Mouse (Mus musculus) bone marrow, adult 2 months (tissue): ENCODE results near the gene Pola2. TPM values are rescaled to one million over a fixed set of nuclear protein-coding genes. Genes with fewer than 3 reads are reported as not detected.

Source experiments
- H3K27ac ChIP-seq: fragments of 200-500 bp; 2 replicates; pipeline ENCODE4 v1.5.1; 2012; ENCODE audit warnings: low read depth, mild to moderate bottlenecking, control low read depth, inconsistent platforms, low read length; ENCODE audit not compliant: control insufficient read depth, poor library complexity, insufficient read depth
- H3K4me1 ChIP-seq: fragments of 200-500 bp; 2 replicates; pipeline ENCODE4 v1.6.1; 2011; ENCODE audit warnings: low read length; ENCODE audit not compliant: control insufficient read depth, insufficient read depth
- H3K4me3 ChIP-seq: fragments of 200-500 bp; replicated peaks from 2 replicates; pipeline ENCODE3; 2011; ENCODE audit warnings: mild to moderate bottlenecking, low read depth, low read length, control low read depth; ENCODE audit not compliant: control insufficient read depth
- CTCF ChIP-seq: fragments of 200-500 bp; IDR thresholded peaks from 2 replicates; pipeline ENCODE4 v1.5.1; 2011; ENCODE audit warnings: low read length, control low read depth; ENCODE audit not compliant: control insufficient read depth, insufficient read depth
- POLR2A ChIP-seq: fragments of 200-500 bp; IDR thresholded peaks from 2 replicates; pipeline ENCODE4 v1.6.1; 2011; ENCODE audit warnings: low read depth, mild to moderate bottlenecking, control low read depth, low read length, borderline replicate concordance; ENCODE audit not compliant: control insufficient read depth
- WGBS: fragments of 180-500 bp; shearing (Covaris S2); methylation state at CpG from one replicate; pipeline ENCODE4 v1.1.7; 2018; 5-methylcytosine and 5-hydroxymethylcytosine counted together
- polyA plus RNA-seq: library from polyadenylated mRNA; stranded (reverse); fragments of >200 nt; gene quantifications from 2 replicates; pipeline ENCODE4 v1.2.4, GENCODE M21; 2011; ENCODE audit warnings: low replicate concordance; ENCODE audit not compliant: missing spikeins, insufficient read depth, insufficient read length

The Pola2 gene
- polyA plus RNA-seq, 1 experiment, result 79.8 TPM

DNA sequence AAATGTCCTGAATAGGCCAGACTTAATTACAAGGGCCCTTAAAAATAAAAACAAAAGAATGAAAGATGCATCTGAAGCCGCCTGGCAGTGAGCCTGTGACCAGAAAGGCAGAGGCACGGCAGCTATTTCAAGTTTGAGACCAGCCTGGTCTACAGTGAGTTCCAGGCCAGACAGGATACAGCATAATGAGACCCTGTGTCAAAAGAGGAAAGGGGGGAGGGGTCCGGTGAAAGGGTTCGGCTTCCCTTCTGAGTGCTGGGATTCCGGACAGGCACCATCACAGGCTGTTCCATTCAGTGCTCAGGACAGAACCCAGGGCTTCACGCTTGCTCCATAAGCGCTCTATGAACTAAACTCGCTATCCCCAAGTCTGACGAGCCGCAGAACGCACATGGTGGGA is 37.0 kb downstream of the Pola2 start:
- WGBS, result 76% methylated on average over 11 of the region's 11 CpGs
- no peak for TF ChIP-seq CTCF
- no peak for TF ChIP-seq POLR2A
- Histone ChIP-seq H3K4me3 (no peak overlapping the region), H3K27ac (no peak overlapping the region), H3K4me1 (peaks cover 2% of the 10 kb centered on the region; the same call in 1 of the 2 replicates)

DNA sequence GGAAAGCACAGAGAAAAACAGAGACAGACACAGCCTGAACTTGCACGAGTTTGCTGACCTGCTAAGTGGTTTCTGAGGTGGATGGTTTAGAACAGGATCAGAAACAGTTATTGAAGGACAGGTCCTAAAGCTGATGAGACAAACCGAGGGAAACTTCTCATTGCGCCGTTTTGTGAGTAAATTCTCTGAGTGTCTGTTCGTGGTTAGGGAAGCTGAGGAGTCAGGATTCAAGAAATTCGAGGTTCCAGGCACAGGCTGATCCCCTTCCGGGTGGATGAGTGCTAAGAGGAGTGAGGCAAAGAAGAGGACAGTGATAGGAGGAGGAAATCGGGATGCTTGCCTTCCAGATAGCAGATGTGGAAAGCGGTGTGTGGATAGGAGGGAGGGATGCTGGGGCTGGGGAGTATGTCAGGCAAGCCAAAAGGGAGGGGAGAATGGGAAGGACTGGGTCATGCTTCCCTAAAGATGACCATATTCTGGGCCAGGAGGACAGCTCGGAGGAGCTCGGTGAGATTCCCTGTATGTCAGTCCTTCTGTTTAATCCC is 38.6 kb downstream of the Pola2 start:
- H3K27ac ChIP-seq, result no peak overlapping the region
- TF ChIP-seq CTCF, result no peak
- TF ChIP-seq POLR2A, result no peak
- peaks cover 2% of the 10 kb centered on the region; the same call in 1 of the 2 replicates for H3K4me1 ChIP-seq

DNA sequence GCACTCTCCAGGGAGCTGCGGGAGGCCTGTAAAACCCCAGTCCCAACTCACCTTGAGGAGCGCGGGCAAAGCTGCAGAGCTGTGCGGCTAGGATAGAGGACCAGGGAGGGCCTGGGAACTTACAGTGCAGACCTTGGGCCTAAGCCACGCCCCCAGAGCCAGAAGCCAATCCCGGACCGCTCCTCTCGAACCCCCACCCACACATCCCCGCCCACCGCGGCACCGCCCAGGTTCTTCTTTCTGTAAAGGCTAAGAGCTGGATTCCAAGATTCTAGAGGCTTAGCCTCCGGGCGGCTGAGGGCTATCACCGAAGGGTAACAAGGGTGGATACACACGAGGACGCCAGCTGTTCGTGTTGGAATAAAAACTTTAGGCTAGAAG is 39.3 kb downstream of the Pola2 start, which contains the start of gene Cdc42ep2:
Gene Cdc42ep2 (minus strand): TSS at position 104 of the 381 bp plus-strand sequence.
- under 1% methylated on average over 18 of the region's 18 CpGs for WGBS
- H3K4me1 ChIP-seq, result peaks cover 2% of the 10 kb centered on the region; the same call in 1 of the 2 replicates
- TF ChIP-seq CTCF (no peak), POLR2A (peak; percentile 82)
- peak within 1 kb of the TSS; percentile 39 for H3K27ac ChIP-seq
- peak within 1 kb of the TSS; percentile 87 for H3K4me3 ChIP-seq

More for the DNA sequence above, 38.6 kb downstream of the Pola2 start:
- 42% methylated on average over 11 of the region's 11 CpGs for WGBS
- H3K4me3 ChIP-seq, result peak overlapping the region; percentile 10

DNA sequence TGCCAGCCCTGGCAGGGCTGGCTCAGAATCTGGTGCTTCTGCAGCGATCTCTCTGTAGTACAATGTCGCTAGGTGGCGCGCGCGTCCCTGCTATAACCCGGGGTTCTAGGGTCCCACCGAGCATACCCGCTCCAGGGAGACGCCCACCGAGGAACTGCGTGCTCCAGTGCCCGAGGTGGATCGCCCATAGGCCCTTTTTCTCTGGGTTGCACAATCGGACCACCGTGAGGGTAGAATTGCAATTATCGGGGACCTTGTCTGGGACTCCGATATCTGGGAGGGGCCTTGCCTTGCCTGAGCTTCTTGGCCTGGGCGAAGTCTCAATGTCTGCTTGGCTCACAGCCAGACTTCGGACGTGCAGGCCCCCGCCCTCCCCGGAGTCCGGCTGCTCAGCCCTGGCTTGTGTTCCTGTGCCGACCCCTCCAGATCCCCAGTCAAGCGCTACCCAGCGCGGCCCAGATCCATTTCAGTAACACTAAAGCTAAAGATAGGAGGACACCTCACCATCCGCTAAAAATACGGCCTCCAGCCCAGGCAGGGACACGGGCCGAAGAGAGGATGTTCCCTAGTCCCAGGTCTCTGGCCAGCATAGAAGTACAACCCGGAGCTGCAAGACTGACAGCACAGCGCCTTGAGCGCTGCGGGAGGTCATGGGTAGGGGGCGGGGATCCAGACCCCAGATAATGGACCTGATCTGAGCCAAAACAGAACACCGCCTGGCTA is 39.9 kb downstream of the Pola2 start:
- TF ChIP-seq CTCF (peak; percentile 84), POLR2A (no peak)
- H3K4me1 ChIP-seq, result no peaks in the 10 kb centered on the region; the same call in 1 of the 2 replicates
- under 1% methylated on average over 38 of the region's 38 CpGs for WGBS
- peak overlapping the region; percentile 39 for H3K27ac ChIP-seq
- peak overlapping the region; percentile 87 for H3K4me3 ChIP-seq

DNA sequence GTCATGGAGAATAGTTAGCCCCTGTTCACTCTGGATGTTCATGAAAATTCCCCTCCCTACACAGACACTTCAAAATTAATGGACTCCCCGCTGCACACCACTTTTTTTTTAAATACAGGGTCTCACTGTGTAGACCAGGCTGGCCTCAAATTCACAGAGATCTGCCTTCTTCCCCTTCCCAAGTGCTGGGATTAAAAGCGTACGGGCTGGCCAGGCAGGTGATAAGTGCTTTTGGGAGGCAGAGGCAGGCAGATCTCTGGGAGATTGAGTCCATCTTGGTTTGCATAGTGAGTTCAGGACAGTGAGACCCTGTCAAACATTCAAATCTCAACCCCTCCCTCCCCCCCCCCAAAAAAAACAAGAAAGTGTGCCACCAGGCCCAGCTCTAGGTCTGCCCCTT is 41.0 kb downstream of the Pola2 start:
- no peak overlapping the region for H3K4me3 ChIP-seq
- H3K27ac ChIP-seq, result no peak overlapping the region
- no peak for TF ChIP-seq POLR2A
- no peak for TF ChIP-seq CTCF
- 89% methylated on average over 3 of the region's 3 CpGs for WGBS
- no peaks in the 10 kb centered on the region; the same call in 1 of the 2 replicates for H3K4me1 ChIP-seq

DNA sequence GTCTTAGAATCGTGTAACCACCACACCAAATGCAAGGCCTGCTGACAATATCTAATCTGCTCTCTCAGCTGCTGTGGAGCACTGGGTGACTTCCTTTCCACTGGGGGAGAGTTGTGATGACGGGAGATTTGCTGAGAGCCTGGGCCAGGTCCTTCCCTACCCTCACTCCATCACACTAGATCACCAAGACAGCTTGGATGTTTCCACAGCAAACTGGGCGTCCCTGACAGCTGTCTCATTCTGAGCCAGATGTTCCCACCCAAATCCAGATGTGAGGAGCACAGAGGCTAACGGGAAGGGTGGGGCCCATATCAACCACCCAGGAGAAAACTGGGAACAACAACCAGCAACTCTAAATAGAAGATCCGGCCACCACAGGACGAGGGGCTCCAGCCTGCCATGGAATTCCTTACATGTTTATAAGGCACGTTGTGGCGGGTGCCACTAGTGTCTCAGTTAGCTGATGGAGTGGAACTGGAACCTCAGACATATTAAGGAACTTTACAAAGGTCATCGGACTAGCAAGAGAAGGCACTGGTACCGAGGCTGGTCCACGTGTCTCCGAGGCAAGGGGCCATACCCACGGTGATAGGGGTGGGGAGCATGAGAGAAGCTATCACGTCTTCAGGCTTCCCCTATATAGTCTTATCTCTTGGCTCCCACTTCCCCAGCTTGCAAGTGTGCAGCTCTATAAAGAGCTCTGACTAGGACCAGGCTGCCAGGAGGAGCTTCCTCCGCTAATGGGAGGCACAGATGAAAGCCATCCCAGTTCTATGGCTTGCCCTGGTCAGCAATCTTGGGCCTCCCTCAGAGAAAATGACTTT is 41.7 kb downstream of the Pola2 start:
- 62% methylated on average over 15 of the region's 15 CpGs for WGBS
- H3K4me1 ChIP-seq, result no peaks in the 10 kb centered on the region; the same call in 1 of the 2 replicates
- no peak overlapping the region for H3K27ac ChIP-seq

DNA sequence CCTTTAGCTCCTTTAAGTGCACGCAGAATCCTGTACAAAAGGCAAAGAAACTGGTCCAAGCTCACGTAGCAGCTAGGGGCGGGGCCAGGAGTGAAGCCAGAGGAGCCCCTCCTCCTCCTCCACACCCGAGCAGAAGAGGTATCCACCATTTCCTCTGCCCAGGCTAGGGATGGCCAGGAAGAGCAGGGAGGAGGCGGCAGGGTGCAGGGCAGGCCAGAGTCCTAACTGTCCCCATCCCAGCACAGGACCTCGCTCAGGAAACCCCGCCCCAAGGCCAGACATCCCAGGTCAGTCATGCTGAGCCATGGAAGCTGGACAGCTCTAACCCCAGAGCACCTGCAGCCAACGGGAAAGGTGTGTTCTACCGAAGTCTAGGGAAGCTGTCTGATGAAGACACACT is 42.3 kb downstream of the Pola2 start:
- TF ChIP-seq CTCF, result no peak
- no peak for TF ChIP-seq POLR2A
- H3K4me1 ChIP-seq, result no peaks in the 10 kb centered on the region; the same call in 1 of the 2 replicates
- H3K27ac ChIP-seq, result no peak overlapping the region
- 41% methylated on average over 9 of the region's 9 CpGs for WGBS
- no peak overlapping the region for H3K4me3 ChIP-seq

More for the DNA sequence above, 41.7 kb downstream of the Pola2 start:
- no peak overlapping the region for H3K4me3 ChIP-seq
- no peak for TF ChIP-seq CTCF
- TF ChIP-seq POLR2A, result no peak

DNA sequence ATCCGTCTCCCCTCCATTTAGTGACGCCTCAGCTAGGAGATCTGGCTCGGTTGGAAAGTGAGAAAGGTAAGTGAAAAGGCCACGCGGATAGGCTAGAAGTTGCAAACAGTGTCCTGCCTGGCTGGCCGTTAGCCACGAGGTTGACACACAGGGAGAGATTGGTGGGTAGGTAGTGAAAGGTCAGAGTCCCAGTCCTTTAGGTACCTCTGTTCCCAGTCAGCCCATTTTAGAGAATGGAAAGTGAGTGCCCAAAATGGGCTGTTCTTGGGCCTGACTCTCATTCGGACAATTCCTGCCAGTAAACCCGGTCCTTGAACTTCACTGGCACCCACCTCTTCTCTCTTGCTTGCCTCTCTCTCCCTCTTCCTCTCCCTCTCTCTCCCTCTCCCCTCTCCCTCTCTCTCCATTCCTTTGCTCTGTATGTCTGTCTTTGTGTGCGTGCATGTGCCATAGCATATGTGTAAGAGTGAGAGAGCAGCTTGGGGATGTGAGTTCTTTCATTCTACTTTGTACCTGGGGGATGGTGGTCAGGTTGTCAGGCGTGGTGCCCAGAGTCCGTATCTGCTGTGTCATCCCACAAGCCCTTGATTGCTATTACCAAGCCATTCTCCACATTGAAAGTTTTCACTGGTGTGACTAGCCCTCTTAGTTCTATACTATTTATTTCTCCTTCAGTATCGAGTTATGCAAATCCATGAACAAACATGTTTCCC is 50.8 kb downstream of the Pola2 start, which contains the start of gene Dpf2:
Gene Dpf2 (minus strand): TSS at position 4 of the 713 bp plus-strand sequence.
- H3K27ac ChIP-seq, result peak within 1 kb of the TSS; percentile 54
- H3K4me3 ChIP-seq, result peak within 1 kb of the TSS; percentile 97
- TF ChIP-seq POLR2A (no peak), CTCF (no peak)
- WGBS, result 3% methylated on average over 13 of the region's 13 CpGs
- peaks cover 3% of the 10 kb centered on the region; the same call in 1 of the 2 replicates for H3K4me1 ChIP-seq
